Mouse (Mus musculus): ENCODE measurements at regions not wholly inside any gene's neighbourhood (a gene's known extent, or its start where the extent isn't known, plus 50 kb on each side); places are given as distances from the start of the nearest gene placed in this dataset.

GRCm38 (mm10) chr4:48771836-48772235 lies 108.5 kb downstream of the Cavin4 start:
- H3K27me3 ChIP-seq, result no peaks in the 10 kb centered on the region
- H3K9me3 ChIP-seq, result no peaks in the 10 kb centered on the region
- H3K4me3 ChIP-seq, result no peak overlapping the region
- no peak for ATAC-seq (ENCODE audit: low FRiP score, low read depth)
- peak overlapping the region; percentile 58; the same call in 1 of the 2 replicates for H3K27ac ChIP-seq (replicated peaks)
- H3K4me1 ChIP-seq (replicated peaks), result 0 out of 2 replicates have a peak, but pooled peaks cover 9% of the 10 kb centered on the region
- no peak overlapping the region for H3K9ac ChIP-seq
- no peaks in the 10 kb centered on the region for H3K36me3 ChIP-seq
- H3K4me2 ChIP-seq, result no peak overlapping the region
- 67% methylated on average over 8 of the region's 8 CpGs for WGBS

- Histone ChIP-seq H3K36me3 (no peaks in the 10 kb centered on the region), H3K4me2 (0 out of 2 replicates have a peak overlapping the region, but pooled peaks have one; percentile 11), H3K27ac (replicated peaks) (no peak overlapping the region), H3K4me1 (replicated peaks) (no peaks in the 10 kb centered on the region), H3K27me3 (no peaks in the 10 kb centered on the region), H3K4me3 (no peak overlapping the region), H3K9ac (no peak overlapping the region), H3K9me3 (no peaks in the 10 kb centered on the region)
- WGBS, result 42% methylated on average over 12 of the region's 12 CpGs
- ATAC-seq (ENCODE audit: low FRiP score, low read depth), result peak; percentile 65
Observed at GRCm38 (mm10) chr4:48779202-48779905, 116.0 kb downstream of the Cavin4 start.

GRCm38 (mm10) chr4:48779955-48780354 lies 116.6 kb downstream of the Cavin4 start:
- no peak overlapping the region for H3K4me3 ChIP-seq
- WGBS, result 67% methylated on average over 2 of the region's 2 CpGs
- no peaks in the 10 kb centered on the region for H3K36me3 ChIP-seq

GRCm38 (mm10) chr4:48781099-48781498 lies 117.8 kb downstream of the Cavin4 start:
- no peaks in the 10 kb centered on the region for H3K9me3 ChIP-seq
- H3K4me2 ChIP-seq, result no peak overlapping the region
- H3K4me3 ChIP-seq, result no peak overlapping the region
- no peak overlapping the region for H3K9ac ChIP-seq
- ATAC-seq (ENCODE audit: low FRiP score, low read depth), result no peak
- WGBS, result 82% methylated on average over 4 of the region's 4 CpGs
- no peaks in the 10 kb centered on the region for H3K4me1 ChIP-seq (replicated peaks)
- no peak overlapping the region for H3K27ac ChIP-seq (replicated peaks)
- no peaks in the 10 kb centered on the region for H3K27me3 ChIP-seq
- no peaks in the 10 kb centered on the region for H3K36me3 ChIP-seq

More at GRCm38 (mm10) chr4:48779955-48780354, 116.6 kb downstream of the Cavin4 start:
- ATAC-seq (ENCODE audit: low FRiP score, low read depth), result peak; percentile 61; the same call in 1 of the 2 replicates
- no peak overlapping the region for H3K27ac ChIP-seq (replicated peaks)
- H3K9ac ChIP-seq, result no peak overlapping the region
- H3K27me3 ChIP-seq, result no peaks in the 10 kb centered on the region
- no peaks in the 10 kb centered on the region for H3K4me1 ChIP-seq (replicated peaks)
- no peaks in the 10 kb centered on the region for H3K9me3 ChIP-seq
- H3K4me2 ChIP-seq, result no peak overlapping the region

GRCm38 (mm10) chr4:48782686-48783085 lies 119.4 kb downstream of the Cavin4 start:
- 35% methylated on average over 3 of the region's 3 CpGs for WGBS
- no peaks in the 10 kb centered on the region for H3K27me3 ChIP-seq
- no peaks in the 10 kb centered on the region for H3K4me1 ChIP-seq (replicated peaks)
- no peak overlapping the region for H3K9ac ChIP-seq
- H3K36me3 ChIP-seq, result no peaks in the 10 kb centered on the region
- no peak overlapping the region for H3K4me3 ChIP-seq
- ATAC-seq (ENCODE audit: low FRiP score, low read depth), result no peak
- no peak overlapping the region for H3K4me2 ChIP-seq
- H3K9me3 ChIP-seq, result no peaks in the 10 kb centered on the region
- no peak overlapping the region for H3K27ac ChIP-seq (replicated peaks)

GRCm38 (mm10) chr4:48791096-48791495 lies 127.8 kb downstream of the Cavin4 start:
- WGBS, result 85% methylated on average over 4 of the region's 4 CpGs
- Histone ChIP-seq H3K4me1 (replicated peaks) (no peaks in the 10 kb centered on the region), H3K9me3 (no peaks in the 10 kb centered on the region), H3K27ac (replicated peaks) (no peak overlapping the region), H3K36me3 (no peaks in the 10 kb centered on the region), H3K27me3 (no peaks in the 10 kb centered on the region), H3K4me3 (no peak overlapping the region), H3K4me2 (no peak overlapping the region), H3K9ac (no peak overlapping the region)
- ATAC-seq (ENCODE audit: low FRiP score, low read depth), result no peak

GRCm38 (mm10) chr4:48803777-48804176 lies 140.5 kb downstream of the Cavin4 start:
- H3K27me3 ChIP-seq, result no peaks in the 10 kb centered on the region
- no peak overlapping the region for H3K27ac ChIP-seq (replicated peaks)
- 61% methylated on average over 3 of the region's 3 CpGs for WGBS
- no peak overlapping the region for H3K4me3 ChIP-seq
- H3K36me3 ChIP-seq, result no peaks in the 10 kb centered on the region
- no peak for ATAC-seq (ENCODE audit: low FRiP score, low read depth)
- H3K9ac ChIP-seq, result no peak overlapping the region
- H3K9me3 ChIP-seq, result no peaks in the 10 kb centered on the region
- H3K4me2 ChIP-seq, result no peak overlapping the region
- no peaks in the 10 kb centered on the region for H3K4me1 ChIP-seq (replicated peaks)

- Histone ChIP-seq H3K4me2 (no peak overlapping the region), H3K9me3 (no peaks in the 10 kb centered on the region), H3K27me3 (no peaks in the 10 kb centered on the region), H3K27ac (replicated peaks) (no peak overlapping the region), H3K4me1 (replicated peaks) (no peaks in the 10 kb centered on the region), H3K9ac (no peak overlapping the region), H3K36me3 (no peaks in the 10 kb centered on the region), H3K4me3 (no peak overlapping the region)
- ATAC-seq (ENCODE audit: low FRiP score, low read depth), result no peak
- WGBS, result 88% methylated on average over 4 of the region's 4 CpGs
Observed at GRCm38 (mm10) chr4:48808571-48808970, 145.3 kb downstream of the Cavin4 start.

- ATAC-seq (ENCODE audit: low FRiP score, low read depth), result no peak
- Histone ChIP-seq H3K27ac (replicated peaks) (no peak overlapping the region), H3K9me3 (no peaks in the 10 kb centered on the region), H3K4me3 (no peak overlapping the region), H3K27me3 (no peaks in the 10 kb centered on the region), H3K36me3 (no peaks in the 10 kb centered on the region), H3K4me1 (replicated peaks) (no peaks in the 10 kb centered on the region), H3K9ac (no peak overlapping the region), H3K4me2 (no peak overlapping the region)
- WGBS, result 82% methylated on average over 2 of the region's 2 CpGs
Observed at GRCm38 (mm10) chr4:48833718-48834117, 170.4 kb downstream of the Cavin4 start.

- H3K9me3 ChIP-seq, result no peaks in the 10 kb centered on the region
- no peaks in the 10 kb centered on the region for H3K27me3 ChIP-seq
- peak; percentile 79 for ATAC-seq (ENCODE audit: low FRiP score, low read depth)
- H3K4me3 ChIP-seq, result no peak overlapping the region
- H3K27ac ChIP-seq (replicated peaks), result no peak overlapping the region
- H3K4me1 ChIP-seq (replicated peaks), result no peaks in the 10 kb centered on the region
- no peak overlapping the region for H3K4me2 ChIP-seq
- H3K36me3 ChIP-seq, result no peaks in the 10 kb centered on the region
- 65% methylated on average over 2 of the region's 2 CpGs for WGBS
- no peak overlapping the region for H3K9ac ChIP-seq
Observed at GRCm38 (mm10) chr4:48842777-48843214, 179.5 kb downstream of the Cavin4 start.

GRCm38 (mm10) chr4:48871105-48871504 lies 188.0 kb upstream of the Plppr1 start:
- 85% methylated on average over 2 of the region's 2 CpGs for WGBS

GRCm38 (mm10) chr4:48889074-48889592 lies 169.9 kb upstream of the Plppr1 start:
- ATAC-seq (ENCODE audit: low FRiP score, low read depth), result no peak
- Histone ChIP-seq H3K9me3 (no peaks in the 10 kb centered on the region), H3K27me3 (no peaks in the 10 kb centered on the region), H3K36me3 (no peaks in the 10 kb centered on the region), H3K4me1 (replicated peaks) (no peaks in the 10 kb centered on the region), H3K27ac (replicated peaks) (no peak overlapping the region), H3K4me2 (no peak overlapping the region), H3K4me3 (no peak overlapping the region), H3K9ac (no peak overlapping the region)
- 59% methylated on average over 4 of the region's 4 CpGs for WGBS

More at GRCm38 (mm10) chr4:48871105-48871504, 188.0 kb upstream of the Plppr1 start:
- H3K9me3 ChIP-seq, result no peaks in the 10 kb centered on the region
- no peak overlapping the region for H3K27ac ChIP-seq (replicated peaks)
- H3K4me3 ChIP-seq, result no peak overlapping the region
- H3K9ac ChIP-seq, result no peak overlapping the region
- H3K4me1 ChIP-seq (replicated peaks), result no peaks in the 10 kb centered on the region
- H3K4me2 ChIP-seq, result no peak overlapping the region
- no peaks in the 10 kb centered on the region for H3K27me3 ChIP-seq
- no peaks in the 10 kb centered on the region for H3K36me3 ChIP-seq
- no peak for ATAC-seq (ENCODE audit: low FRiP score, low read depth)
